Mouse (Mus musculus) liver, adult 2 months (tissue): ENCODE measurements around the gene Car5b.

ENCODE experiments used
- CTCF ChIP-seq: fragments of 200-500 bp; IDR thresholded peaks from 2 replicates; pipeline ENCODE4 v1.5.1; 2011; ENCODE audit warnings: low read depth, low read length, control low read depth
- POLR2A ChIP-seq: fragments of 200-500 bp; IDR thresholded peaks from 2 replicates; pipeline ENCODE4 v1.6.1; 2011; ENCODE audit warnings: low read length, control low read depth; ENCODE audit not compliant: insufficient read depth; ENCODE audit errors: extremely low read depth

- no peak for TF ChIP-seq CTCF
- TF ChIP-seq POLR2A, result no peak
Measured at GRCm38 (mm10) chrX:164035931-164036330, 8.1 kb upstream of the Car5b start.
